Mouse (Mus musculus) heart, postnatal 0 days (tissue): ENCODE results near the gene Ldlr. TPM values are rescaled to one million over a fixed set of nuclear protein-coding genes. Genes with fewer than 3 reads are reported as not detected.

Experiments
- ATAC-seq: fragments of 200-750 bp; cut with Nextera tagmentation; 2 replicates; pipeline ENCODE4 v1.8.0; 2017; ENCODE audit warnings: low read depth, moderate number of reproducible peaks, moderate library complexity; ENCODE audit not compliant: insufficient read depth
- DNase-seq: peaks from one replicate; pipeline ENCODE4 v3.0.0-alpha.2; 2016; ENCODE audit warnings: low spot score
- H3K27ac ChIP-seq: fragments of 300-500 bp; sonication (generic); 2 replicates; pipeline ENCODE4 v1.5.1; 2014; ENCODE audit warnings: low read depth, mild to moderate bottlenecking
- H3K27me3 ChIP-seq: fragments of 300-500 bp; sonication (generic); 2 replicates; pipeline ENCODE4 v1.6.1; 2014; ENCODE audit warnings: low read length, mixed read lengths; ENCODE audit not compliant: control insufficient read depth, insufficient read depth
- H3K36me3 ChIP-seq: fragments of 300-500 bp; sonication (generic); replicated peaks from 2 replicates; pipeline ENCODE4 v1.6.1; 2014; ENCODE audit warnings: low read length, mixed read lengths; ENCODE audit not compliant: control insufficient read depth, insufficient read depth
- H3K4me1 ChIP-seq: fragments of 300-500 bp; sonication (generic); 2 replicates; pipeline ENCODE4 v1.6.1; 2014; ENCODE audit warnings: antibody characterized with exemption; ENCODE audit not compliant: control insufficient read depth, insufficient read depth
- H3K4me2 ChIP-seq: fragments of 300-500 bp; sonication (generic); 2 replicates; pipeline ENCODE4 v1.6.1; 2014; ENCODE audit warnings: low read depth, mild to moderate bottlenecking, low read length, moderate library complexity
- H3K4me3 ChIP-seq: fragments of 300-500 bp; sonication (generic); 2 replicates; pipeline ENCODE4 v1.5.1; 2014; ENCODE audit warnings: low read depth, low read length
- H3K9ac ChIP-seq: fragments of 300-500 bp; sonication (generic); replicated peaks from 2 replicates; pipeline ENCODE4 v1.6.1; 2014; ENCODE audit warnings: low read depth, low read length, mixed read lengths
- H3K9me3 ChIP-seq: fragments of 300-500 bp; sonication (generic); replicated peaks from 2 replicates; pipeline ENCODE4 v1.6.1; 2016; ENCODE audit warnings: low read length; ENCODE audit not compliant: control insufficient read depth
- CTCF ChIP-seq: IDR thresholded peaks from 2 replicates; pipeline ENCODE4 v1.5.1; 2016; ENCODE audit warnings: antibody characterized with exemption, control low read depth, low read depth
- EP300 ChIP-seq: IDR thresholded peaks from 2 replicates; pipeline ENCODE4 v1.6.1; 2016; ENCODE audit warnings: antibody characterized with exemption, low read depth
- WGBS: fragments of 180-500 bp; shearing (Covaris S2); extraction: QIAGEN DNeasy Blood & Tissue Kit; methylation state at CpG from one replicate; pipeline ENCODE4 v1.1.7; 2014; 5-methylcytosine and 5-hydroxymethylcytosine counted together
- polyA plus RNA-seq: library from polyadenylated mRNA; unstranded; fragments of >200 nt; fragmentation: Nextera tagmentation; extraction: Ambion mirVana; gene quantifications from 2 replicates; pipeline ENCODE4 v1.2.1, GENCODE M21; 2015
- total RNA-seq: library from RNA; depleted of rRNA; stranded (reverse); fragments of >200 nt; gene quantifications from 2 replicates; pipeline ENCODE4 v1.2.3, GENCODE M21; 2014; ENCODE audit warnings: low replicate concordance

Ldlr gene
- total and polyA plus RNA-seq, 2 experiments from 2014 or later: 10.9 to 36.8 TPM

DNA sequence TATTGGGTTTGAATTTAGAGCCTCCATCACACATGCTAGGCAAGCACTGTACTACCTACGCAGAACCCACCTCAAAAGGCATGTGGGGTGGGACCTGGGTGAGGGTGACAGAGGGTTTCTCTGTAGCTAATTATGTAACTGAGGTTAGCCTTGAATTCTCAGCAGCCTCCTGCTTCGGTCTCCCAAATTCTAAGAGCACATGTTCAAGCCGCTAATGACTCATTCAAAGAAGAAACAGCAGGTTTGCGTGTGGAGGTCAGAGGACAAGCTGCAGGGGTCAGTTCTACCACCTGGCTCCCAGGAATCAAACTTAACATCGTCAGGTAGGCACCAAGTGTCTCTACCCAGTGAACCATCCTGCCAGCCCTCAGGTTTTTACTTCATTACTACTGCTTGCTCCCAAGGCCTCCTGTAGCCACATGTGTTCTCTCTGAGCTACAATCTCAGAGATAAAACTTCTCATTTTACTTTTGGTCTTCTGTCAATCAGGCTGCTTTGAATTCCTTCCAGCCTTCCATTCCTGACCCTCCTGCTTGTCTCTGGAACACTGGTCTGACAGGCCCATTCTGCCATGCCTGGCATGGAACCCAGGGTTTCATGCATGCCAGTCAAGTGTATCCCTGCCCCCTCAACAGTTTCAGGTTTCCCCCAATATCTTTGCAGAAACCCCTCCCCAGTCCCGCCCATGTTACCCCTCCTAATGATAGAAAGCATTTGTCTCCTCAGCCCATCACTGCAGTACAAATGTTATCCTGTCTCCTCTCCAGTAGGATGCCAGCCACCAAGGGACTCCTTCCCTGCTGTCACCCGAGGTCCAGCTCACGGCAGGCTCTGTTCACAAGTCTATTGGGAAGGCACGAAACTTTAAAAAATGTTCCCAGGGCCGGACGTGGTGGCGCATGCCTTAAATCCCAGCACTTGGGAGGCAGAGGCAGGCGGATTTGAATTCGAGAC lies 35.6 kb downstream of the Ldlr start:
- DNase-seq (no peak), ATAC-seq (no peak)
- peak overlapping the region; percentile 97 for H3K4me2 ChIP-seq
- 51% methylated on average over 14 of the region's 14 CpGs for WGBS
- TF ChIP-seq CTCF (no peak), EP300 (no peak)
- no peak overlapping the region for H3K27ac ChIP-seq
- peaks cover 37% of the 10 kb centered on the region for H3K4me1 ChIP-seq
- no peaks in the 10 kb centered on the region for H3K27me3 ChIP-seq
- H3K9ac ChIP-seq: peak overlapping the region; percentile 65; the same call in 1 of the 2 replicates
- no peaks in the 10 kb centered on the region for H3K9me3 ChIP-seq
- peaks cover 5% of the 10 kb centered on the region; the same call in 1 of the 2 replicates for H3K36me3 ChIP-seq
- peak overlapping the region; percentile 80 for H3K4me3 ChIP-seq

DNA sequence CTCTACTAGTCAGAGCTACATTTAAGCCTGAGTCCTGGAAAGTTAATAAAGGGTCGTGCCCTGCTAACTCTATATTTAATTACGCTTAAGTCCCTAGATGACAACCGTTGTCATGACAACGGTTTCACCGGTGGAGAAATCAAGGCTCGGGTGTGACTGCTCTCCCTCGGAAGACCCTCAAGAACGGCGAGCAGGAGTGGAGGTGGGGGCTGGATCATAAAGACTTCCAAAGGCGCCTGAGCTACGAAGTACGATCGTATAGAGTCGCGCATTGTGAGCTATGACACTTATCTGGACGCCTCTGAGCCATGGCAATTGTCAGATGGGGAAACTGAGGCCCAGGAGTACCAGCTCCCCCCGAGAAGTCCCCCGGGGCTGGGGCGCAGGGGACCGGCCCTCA lies 36.4 kb downstream of the Ldlr start:
- under 1% methylated on average over 20 of the region's 20 CpGs for WGBS
- Histone ChIP-seq H3K27ac (no peak overlapping the region), H3K4me1 (peaks cover 28% of the 10 kb centered on the region), H3K4me3 (peak overlapping the region; percentile 80), H3K9ac (peak overlapping the region; percentile 65), H3K4me2 (peak overlapping the region; percentile 97), H3K9me3 (no peaks in the 10 kb centered on the region), H3K36me3 (peaks cover 5% of the 10 kb centered on the region; the same call in 1 of the 2 replicates), H3K27me3 (no peaks in the 10 kb centered on the region)
- ATAC-seq (no peak), DNase-seq (no peak)
- TF ChIP-seq EP300 (no peak), CTCF (no peak)

- under 1% methylated on average over 54 of the region's 54 CpGs for WGBS
- no peaks in the 10 kb centered on the region for H3K27me3 ChIP-seq
- ATAC-seq: peak; percentile 94
- H3K4me1 ChIP-seq: peaks cover 23% of the 10 kb centered on the region; the same call in 1 of the 2 replicates
- peak within 1 kb of the TSS; percentile 65 for H3K9ac ChIP-seq
- peak; percentile 96 for DNase-seq
- peak within 1 kb of the TSS; percentile 80 for H3K4me3 ChIP-seq
- peak within 1 kb of the TSS; percentile 97 for H3K4me2 ChIP-seq
- H3K27ac ChIP-seq: peak within 1 kb of the TSS; percentile 69
- no peaks in the 10 kb centered on the region for H3K9me3 ChIP-seq
- H3K36me3 ChIP-seq: peaks cover 5% of the 10 kb centered on the region; the same call in 1 of the 2 replicates
- TF ChIP-seq CTCF (peak; percentile 51), EP300 (no peak)
These were observed 37.1 kb downstream of the Ldlr start, which contains the start of gene Spc24 for GRCm38 (mm10) chr9:21760155-21761088. Gene Spc24, minus strand, starts transcription at chr9:21760303.

- H3K36me3 ChIP-seq: peaks cover 13% of the 10 kb centered on the region; the same call in 1 of the 2 replicates
- peak overlapping the region; percentile 84 for H3K27ac ChIP-seq
- TF ChIP-seq CTCF: no peak
- H3K9me3 ChIP-seq: no peaks in the 10 kb centered on the region
- no peak overlapping the region for H3K9ac ChIP-seq
- H3K4me3 ChIP-seq: no peak overlapping the region
- peak overlapping the region; percentile 9; the same call in 1 of the 2 replicates for H3K4me2 ChIP-seq
- ATAC-seq (peak; percentile 21), DNase-seq (peak; percentile 50)
- peaks cover 23% of the 10 kb centered on the region; the same call in 1 of the 2 replicates for H3K4me1 ChIP-seq
- H3K27me3 ChIP-seq: no peaks in the 10 kb centered on the region
These were observed 38.9 kb downstream of the Ldlr start for GRCm38 (mm10) chr9:21762135-21762534.
